Mouse (Mus musculus) liver, adult 2 months (tissue): ENCODE results near the gene Dalrd3. TPM values are rescaled to one million over a fixed set of nuclear protein-coding genes. Genes with fewer than 3 reads are reported as not detected.

ENCODE experiments used
- DNase-seq: peaks from one replicate; pipeline ENCODE4 v3.0.0-alpha.2; 2011; ENCODE audit warnings: low read depth, low spot score; ENCODE audit errors: extremely low read depth
- H3K27ac ChIP-seq: fragments of 200-500 bp; replicated peaks from 2 replicates; pipeline ENCODE4 v1.5.1; 2012; ENCODE audit warnings: low read depth, mild to moderate bottlenecking, control low read depth, inconsistent platforms, low read length; ENCODE audit not compliant: insufficient read depth
- H3K27me3 ChIP-seq: fragments of 200-500 bp; 2 replicates; pipeline ENCODE4 v1.6.1; 2012; ENCODE audit warnings: mild to moderate bottlenecking, moderate library complexity, low read length, inconsistent platforms; ENCODE audit not compliant: control insufficient read depth, insufficient read depth
- H3K36me3 ChIP-seq: fragments of 200-500 bp; 2 replicates; pipeline ENCODE4 v1.6.1; 2012; ENCODE audit warnings: low read length, inconsistent platforms; ENCODE audit not compliant: control insufficient read depth, insufficient read depth
- H3K4me1 ChIP-seq: fragments of 200-500 bp; 2 replicates; pipeline ENCODE4 v1.6.1; 2011; ENCODE audit warnings: low read length; ENCODE audit not compliant: control insufficient read depth, insufficient read depth
- H3K4me3 ChIP-seq: fragments of 200-500 bp; 2 replicates; pipeline ENCODE4 v1.5.1; 2011; ENCODE audit warnings: low read depth, mild to moderate bottlenecking, control low read depth, low read length, moderate library complexity; ENCODE audit not compliant: insufficient read depth
- H3K79me2 ChIP-seq: fragments of 200-500 bp; 2 replicates; pipeline ENCODE4 v1.6.1; 2012; ENCODE audit warnings: inconsistent platforms, mild to moderate bottlenecking, low read length, moderate library complexity; ENCODE audit not compliant: control insufficient read depth, insufficient read depth
- H3K9ac ChIP-seq: fragments of 200-500 bp; 2 replicates; pipeline ENCODE4 v1.6.1; 2012; ENCODE audit warnings: low read depth, mild to moderate bottlenecking, control low read depth, inconsistent platforms, low read length
- CTCF ChIP-seq: fragments of 200-500 bp; IDR thresholded peaks from 2 replicates; pipeline ENCODE4 v1.5.1; 2011; ENCODE audit warnings: low read depth, low read length, control low read depth
- POLR2A ChIP-seq: fragments of 200-500 bp; IDR thresholded peaks from 2 replicates; pipeline ENCODE4 v1.6.1; 2011; ENCODE audit warnings: low read length, control low read depth; ENCODE audit not compliant: insufficient read depth; ENCODE audit errors: extremely low read depth
- whole genome bisulfite sequencing: fragments of 180-500 bp; shearing (Covaris S2); methylation state at CpG from one replicate; pipeline ENCODE4 v1.1.7; 2018; 5-methylcytosine and 5-hydroxymethylcytosine counted together
- polyA plus RNA-seq: library from polyadenylated mRNA; depleted of rRNA; stranded (reverse); fragments of >200 nt; gene quantifications from 2 replicates; pipeline ENCODE4 v1.2.3, GENCODE M21; 2012
- total RNA-seq: library from RNA; depleted of rRNA; stranded (reverse); fragments of >200 nt; gene quantifications from 2 replicates; pipeline ENCODE4 v1.2.3, GENCODE M21; 2014

Gene Dalrd3
- total and polyA plus RNA-seq, 2 experiments, result 32.8 to 130 TPM

GRCm38 (mm10) chr9:108579344-108579690 is 9.6 kb downstream of the Dalrd3 start:
- H3K27ac ChIP-seq, result no peak overlapping the region
- 66% methylated on average over 5 of the region's 5 CpGs for WGBS
- peak overlapping the region; percentile 86; the same call in 1 of the 2 replicates for H3K4me3 ChIP-seq
- H3K4me1 ChIP-seq, result peaks cover 4% of the 10 kb centered on the region; the same call in 1 of the 2 replicates
- TF ChIP-seq POLR2A (no peak), CTCF (no peak)
- H3K79me2 ChIP-seq, result no peaks in the 10 kb centered on the region
- H3K9ac ChIP-seq, result peak overlapping the region; percentile 63
- DNase-seq, result no peak
- H3K27me3 ChIP-seq, result no peaks in the 10 kb centered on the region
- H3K36me3 ChIP-seq, result no peaks in the 10 kb centered on the region

DNA sequence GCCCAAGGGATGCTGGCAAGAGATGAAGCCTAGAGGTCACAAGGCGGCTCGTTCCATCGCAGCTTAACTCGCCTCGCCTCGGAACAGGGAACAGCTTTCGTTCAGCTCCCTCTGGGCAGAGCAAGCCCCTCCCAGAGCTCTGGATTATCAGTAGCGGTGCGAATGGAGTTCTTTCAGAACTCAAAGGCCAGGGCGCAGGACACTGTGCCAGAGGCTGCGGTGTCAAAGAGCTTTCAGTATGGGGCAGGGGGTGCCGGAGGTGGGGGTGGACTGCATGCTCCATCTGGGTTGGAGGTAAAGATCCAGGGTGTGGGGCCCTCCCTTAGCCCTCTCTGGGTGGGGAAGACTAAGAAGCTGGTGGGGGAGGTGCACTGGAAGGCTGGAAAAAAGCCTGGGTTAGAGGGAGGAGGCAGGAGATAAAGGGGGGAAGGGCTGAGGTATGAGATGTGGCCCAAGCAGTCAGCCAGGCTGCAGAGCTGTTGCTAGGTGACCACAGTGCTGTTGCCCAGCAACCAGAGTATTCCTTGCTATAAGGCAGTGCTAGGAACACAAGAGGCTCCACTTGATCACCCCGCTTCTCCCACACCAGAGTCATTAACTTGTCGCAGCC is 18.0 kb downstream of the Dalrd3 start:
- TF ChIP-seq POLR2A (no peak), CTCF (no peak)
- Histone ChIP-seq H3K9ac (no peak overlapping the region), H3K4me3 (no peak overlapping the region), H3K36me3 (no peaks in the 10 kb centered on the region), H3K79me2 (no peaks in the 10 kb centered on the region), H3K27me3 (no peaks in the 10 kb centered on the region), H3K27ac (no peak overlapping the region), H3K4me1 (no peaks in the 10 kb centered on the region)
- 34% methylated on average over 14 of the region's 14 CpGs for WGBS
- DNase-seq, result no peak

GRCm38 (mm10) chr9:108589229-108589628 is 19.5 kb downstream of the Dalrd3 start:
- no peaks in the 10 kb centered on the region for H3K79me2 ChIP-seq
- no peak overlapping the region for H3K9ac ChIP-seq
- no peaks in the 10 kb centered on the region for H3K36me3 ChIP-seq
- no peak for DNase-seq
- no peaks in the 10 kb centered on the region for H3K4me1 ChIP-seq
- H3K27me3 ChIP-seq, result no peaks in the 10 kb centered on the region
- H3K4me3 ChIP-seq, result no peak overlapping the region
- WGBS, result 86% methylated on average over 5 of the region's 5 CpGs
- no peak for TF ChIP-seq CTCF
- TF ChIP-seq POLR2A, result no peak
- no peak overlapping the region for H3K27ac ChIP-seq

- Histone ChIP-seq H3K4me3 (no peak overlapping the region), H3K27ac (no peak overlapping the region), H3K4me1 (no peaks in the 10 kb centered on the region), H3K36me3 (no peaks in the 10 kb centered on the region), H3K79me2 (no peaks in the 10 kb centered on the region), H3K27me3 (no peaks in the 10 kb centered on the region), H3K9ac (no peak overlapping the region)
- 91% methylated on average over 4 of the region's 4 CpGs for WGBS
- DNase-seq, result no peak
- TF ChIP-seq CTCF, result no peak
- no peak for TF ChIP-seq POLR2A
These were observed 21.8 kb downstream of the Dalrd3 start for GRCm38 (mm10) chr9:108591462-108591861.

GRCm38 (mm10) chr9:108594354-108594753 is 24.7 kb downstream of the Dalrd3 start:
- TF ChIP-seq CTCF (no peak), POLR2A (no peak)
- H3K36me3 ChIP-seq, result no peaks in the 10 kb centered on the region
- WGBS, result 80% methylated on average over 3 of the region's 3 CpGs

GRCm38 (mm10) chr9:108596998-108597764 is 27.5 kb downstream of the Dalrd3 start, which contains the start of gene P4htm:
Gene P4htm, minus strand, starts transcription at chr9:108597667.
- 9% methylated on average over 69 of the region's 69 CpGs for WGBS
- H3K4me1 ChIP-seq, result peaks cover 7% of the 10 kb centered on the region
- no peak for DNase-seq
- TF ChIP-seq POLR2A (no peak), CTCF (no peak)
- H3K79me2 ChIP-seq, result no peaks in the 10 kb centered on the region
- no peaks in the 10 kb centered on the region for H3K36me3 ChIP-seq
- no peak within 1 kb of the TSS for H3K27ac ChIP-seq
- H3K27me3 ChIP-seq, result 0 out of 2 replicates have a peak, but pooled peaks cover 3% of the 10 kb centered on the region
- peak within 1 kb of the TSS; percentile 61 for H3K4me3 ChIP-seq
- peak within 1 kb of the TSS; percentile 52 for H3K9ac ChIP-seq

More at GRCm38 (mm10) chr9:108594354-108594753, 24.7 kb downstream of the Dalrd3 start:
- 0 out of 2 replicates have a peak, but pooled peaks cover 3% of the 10 kb centered on the region for H3K27me3 ChIP-seq
- H3K79me2 ChIP-seq, result no peaks in the 10 kb centered on the region
- no peak overlapping the region for H3K4me3 ChIP-seq
- H3K4me1 ChIP-seq, result no peaks in the 10 kb centered on the region
- no peak overlapping the region for H3K9ac ChIP-seq
- no peak for DNase-seq
- H3K27ac ChIP-seq, result no peak overlapping the region
